Mouse (Mus musculus): ENCODE results near the gene Olfr569. TPM values are rescaled to one million over a fixed set of nuclear protein-coding genes. Genes with fewer than 3 reads are reported as not detected.

Olfr569 gene
- total RNA-seq (2021): not detected

GRCm38 (mm10) chr7:102890782-102891181 lies at the start of gene Olfr569:
Gene Olfr569, minus strand, starts transcription at chr7:102890882.
- no peak for DNase-seq (ENCODE audit: low spot score in 2 of 2)
- intact Hi-C loops (cut with DNase I): no loop called here

GRCm38 (mm10) chr7:102927105-102927504 lies 36.4 kb upstream of the Olfr569 start:
- intact Hi-C loops (cut with DNase I): no loop called here
- no peak for DNase-seq (ENCODE audit: low spot score in 2 of 2)

- intact Hi-C loops (cut with DNase I): no loop called here
- no peak for DNase-seq (ENCODE audit: low spot score in 2 of 2)
Measured at GRCm38 (mm10) chr7:102924109-102924508, 33.4 kb upstream of the Olfr569 start, which contains the start of gene Olfr572. Gene Olfr572, plus strand, starts transcription at chr7:102924409.

GRCm38 (mm10) chr7:102919632-102920031 lies 28.9 kb upstream of the Olfr569 start:
- intact Hi-C loops (cut with DNase I): loop anchor here (2.0 to 10.0 kb wide), 3 partner anchors 225 to 407 kb away; partner anchors contain the start of genes Olfr556 and Olfr557
- DNase-seq (ENCODE audit: low spot score in 2 of 2): no peak

- intact Hi-C loops (cut with DNase I): loop anchor here (10.0 kb wide), 1 partner anchor 252 kb away; the partner anchor contains the start of gene Olfr556
- DNase-seq (ENCODE audit: low spot score in 2 of 2): no peak
Measured at GRCm38 (mm10) chr7:102917032-102917875, 26.6 kb upstream of the Olfr569 start, which contains the start of gene Olfr571. Gene Olfr571, minus strand, starts transcription at chr7:102917536.

GRCm38 (mm10) chr7:102916405-102916804 lies 25.7 kb upstream of the Olfr569 start:
- DNase-seq (ENCODE audit: low spot score in 2 of 2): no peak
- intact Hi-C loops (cut with DNase I): loop anchor here (10.0 kb wide), 1 partner anchor 252 kb away; the partner anchor contains the start of gene Olfr556

- intact Hi-C loops (cut with DNase I): loop anchor here (10.0 kb wide), 1 partner anchor 250 kb away; the partner anchor contains the start of gene Olfr556
Measured at GRCm38 (mm10) chr7:102915261-102915660, 24.6 kb upstream of the Olfr569 start.

GRCm38 (mm10) chr7:102876822-102877221 lies 13.9 kb downstream of the Olfr569 start, which contains the start of gene Olfr568:
Gene Olfr568, plus strand, starts transcription at chr7:102877122.
- no peak for DNase-seq (ENCODE audit: low spot score in 2 of 2)
- intact Hi-C loops (cut with DNase I): no loop called here

More at GRCm38 (mm10) chr7:102915261-102915660, 24.6 kb upstream of the Olfr569 start:
- no peak for DNase-seq (ENCODE audit: low spot score in 2 of 2)

GRCm38 (mm10) chr7:102858665-102859064 lies 32.0 kb downstream of the Olfr569 start, which contains the start of gene Olfr566:
Gene Olfr566, minus strand, starts transcription at chr7:102858765.
- intact Hi-C loops (cut with DNase I): loop anchor here (5.0 kb wide), 1 partner anchor 194 kb away; the partner anchor contains the start of gene Olfr583
- DNase-seq (ENCODE audit: low spot score in 2 of 2): no peak

- intact Hi-C loops (cut with DNase I): loop anchor here (5.0 kb wide), 1 partner anchor 196 kb away; the partner anchor contains the start of gene Olfr583
Measured at GRCm38 (mm10) chr7:102855807-102856206, 34.9 kb downstream of the Olfr569 start.

More at GRCm38 (mm10) chr7:102855807-102856206, 34.9 kb downstream of the Olfr569 start:
- no peak for DNase-seq (ENCODE audit: low spot score in 2 of 2)

Other genes starting within 250 kb of the Olfr569 start
- gene Olfr555, start 232.1 kb downstream of the Olfr569 start, total RNA-seq (2021): not detected
- not detected for gene Olfr556, start 226.0 kb downstream of the Olfr569 start, total RNA-seq (2021)
- gene Trim68, start 203.6 kb downstream of the Olfr569 start, total RNA-seq (2021): 1 to 10 TPM; 5.5 to 6.7 TPM
- under 1 TPM in 1 of 2 experiments, not detected in 1; 0.25 TPM for gene Olfr557, start 195.0 kb downstream of the Olfr569 start, total RNA-seq (2021)
- under 1 TPM; 0.12 to 0.29 TPM for gene Olfr558, start 188.7 kb downstream of the Olfr569 start, total RNA-seq (2021)
- not detected for gene Olfr33, start 171.8 kb downstream of the Olfr569 start, total RNA-seq (2021)
- gene Olfr559, start 163.4 kb downstream of the Olfr569 start, total RNA-seq (2021): not detected
- gene Olfr560, start 131.5 kb downstream of the Olfr569 start, total RNA-seq (2021): under 1 TPM; 0.27 to 0.54 TPM
- under 1 TPM; 0.72 to 0.77 TPM for gene Olfr78, start 131.4 kb downstream of the Olfr569 start, total RNA-seq (2021)
- gene Olfr561, start 119.7 kb downstream of the Olfr569 start, total RNA-seq (2021): not detected
- not detected for gene Olfr564, start 87.4 kb downstream of the Olfr569 start, total RNA-seq (2021)
- not detected for gene Olfr566, start 32.1 kb downstream of the Olfr569 start, total RNA-seq (2021)
- gene Olfr568, start 13.8 kb downstream of the Olfr569 start, total RNA-seq (2021): not detected
- gene Olfr570, start 3.7 kb upstream of the Olfr569 start, total RNA-seq (2021): not detected
- gene Olfr571, start 26.7 kb upstream of the Olfr569 start, total RNA-seq (2021): not detected
- not detected for gene Olfr572, start 33.5 kb upstream of the Olfr569 start, total RNA-seq (2021)
- not detected for gene Olfr573-ps1, start 51.7 kb upstream of the Olfr569 start, total RNA-seq (2021)
- gene Olfr574, start 57.6 kb upstream of the Olfr569 start, total RNA-seq (2021): not detected
- not detected for gene Olfr575, start 67.9 kb upstream of the Olfr569 start, total RNA-seq (2021)
- gene Olfr576, start 71.8 kb upstream of the Olfr569 start, total RNA-seq (2021): not detected
- gene Olfr577, start 85.1 kb upstream of the Olfr569 start, total RNA-seq (2021): not detected
- not detected for gene Olfr578, start 98.4 kb upstream of the Olfr569 start, total RNA-seq (2021)
- not detected for gene Olfr582, start 147.1 kb upstream of the Olfr569 start, total RNA-seq (2021)
- not detected for gene Olfr583, start 160.4 kb upstream of the Olfr569 start, total RNA-seq (2021)
- gene Olfr584, start 191.0 kb upstream of the Olfr569 start, total RNA-seq (2021): not detected
- not detected for gene Olfr585, start 206.8 kb upstream of the Olfr569 start, total RNA-seq (2021)
- gene Olfr586, start 234.8 kb upstream of the Olfr569 start, total RNA-seq (2021): not detected
- not detected for gene Olfr588-ps1, start 250.0 kb upstream of the Olfr569 start, total RNA-seq (2021)